Mouse (Mus musculus) kidney, postnatal 10 days (tissue): ENCODE measurements around the gene Cnot8.

ENCODE experiments used
- DNase-seq: peaks from one replicate; pipeline ENCODE4 v3.0.0; 2021; ENCODE audit warnings: mixed read lengths

Cnot8 gene

GRCm38 (mm10) chr11:58107009-58107408, 3.1 kb downstream of the Cnot8 start:
- DNase-seq = no peak

- DNase-seq = no peak
Measured at GRCm38 (mm10) chr11:58107664-58108337, 3.8 kb downstream of the Cnot8 start.

- DNase-seq = no peak
Measured at GRCm38 (mm10) chr11:58116560-58116959, 12.6 kb downstream of the Cnot8 start.

GRCm38 (mm10) chr11:58117044-58117652, 13.2 kb downstream of the Cnot8 start:
- DNase-seq = no peak

- no peak for DNase-seq
Measured at GRCm38 (mm10) chr11:58120655-58121054, 16.7 kb downstream of the Cnot8 start.

- no peak for DNase-seq
Measured at GRCm38 (mm10) chr11:58121351-58121750, 17.4 kb downstream of the Cnot8 start.

- DNase-seq = no peak
Measured at GRCm38 (mm10) chr11:58123711-58124110, 19.8 kb downstream of the Cnot8 start.

GRCm38 (mm10) chr11:58125021-58125420, 21.1 kb downstream of the Cnot8 start:
- no peak for DNase-seq

GRCm38 (mm10) chr11:58126397-58127160, 22.6 kb downstream of the Cnot8 start:
- DNase-seq = peak; percentile 83

GRCm38 (mm10) chr11:58127544-58127943, 23.6 kb downstream of the Cnot8 start:
- DNase-seq = no peak

GRCm38 (mm10) chr11:58129302-58129843, 25.4 kb downstream of the Cnot8 start:
- no peak for DNase-seq

GRCm38 (mm10) chr11:58132026-58132425, 28.1 kb downstream of the Cnot8 start:
- no peak for DNase-seq

GRCm38 (mm10) chr11:58134869-58135268, 30.9 kb downstream of the Cnot8 start:
- DNase-seq = no peak

GRCm38 (mm10) chr11:58135296-58135695, 31.3 kb downstream of the Cnot8 start:
- no peak for DNase-seq

- no peak for DNase-seq
Measured at GRCm38 (mm10) chr11:58136677-58137076, 32.7 kb downstream of the Cnot8 start.

- DNase-seq = no peak
Measured at GRCm38 (mm10) chr11:58138821-58139220, 34.9 kb downstream of the Cnot8 start.

- no peak for DNase-seq
Measured at GRCm38 (mm10) chr11:58139466-58139865, 35.5 kb downstream of the Cnot8 start.

- DNase-seq = no peak
Measured at GRCm38 (mm10) chr11:58143704-58144426, 39.9 kb downstream of the Cnot8 start.

GRCm38 (mm10) chr11:58146241-58146640, 42.3 kb downstream of the Cnot8 start:
- DNase-seq = peak; percentile 30

GRCm38 (mm10) chr11:58155458-58155857, 51.5 kb downstream of the Cnot8 start:
- no peak for DNase-seq

- DNase-seq = no peak
Measured at GRCm38 (mm10) chr11:58156871-58157270, 52.9 kb downstream of the Cnot8 start.

GRCm38 (mm10) chr11:58165072-58165471, 61.1 kb downstream of the Cnot8 start:
- DNase-seq = no peak

GRCm38 (mm10) chr11:58167822-58168166, 63.8 kb downstream of the Cnot8 start:
- DNase-seq = no peak
